Mouse (Mus musculus): Measurements from ENCODE around the gene Cuedc1. TPM values are rescaled to one million over a fixed set of nuclear protein-coding genes. Genes with fewer than 3 reads are reported as not detected.

The Cuedc1 gene
- polyA plus RNA-seq, 1 experiment from 2014 or later = 50.2 TPM

Other genes starting within 250 kb of the Cuedc1 start
- gene Mks1, start 244.8 kb upstream of the Cuedc1 start, polyA plus RNA-seq (2016; fragmentation: Nextera tagmentation; extraction: Ambion mirVana) = 16.5 and 16.7 TPM in 2 replicates
- gene Epx, start 222.5 kb upstream of the Cuedc1 start, polyA plus RNA-seq (2016; fragmentation: Nextera tagmentation; extraction: Ambion mirVana) = 0.14 TPM in 1 of 2 replicates, not detected in the other
- gene Olfr462, start 205.8 kb upstream of the Cuedc1 start, polyA plus RNA-seq (2016; fragmentation: Nextera tagmentation; extraction: Ambion mirVana) = not detected in 2 replicates
- gene Olfr463, start 200.7 kb upstream of the Cuedc1 start, polyA plus RNA-seq (2016; fragmentation: Nextera tagmentation; extraction: Ambion mirVana) = not detected in 2 replicates
- not detected in 2 replicates for gene Olfr464, start 177.1 kb upstream of the Cuedc1 start, polyA plus RNA-seq (2016; fragmentation: Nextera tagmentation; extraction: Ambion mirVana)
- gene Dynll2, start 110.5 kb upstream of the Cuedc1 start, polyA plus RNA-seq (2016; fragmentation: Nextera tagmentation; extraction: Ambion mirVana) = 46.3 and 59.8 TPM in 2 replicates
- gene Srsf1, start 50.7 kb upstream of the Cuedc1 start, polyA plus RNA-seq (2016; fragmentation: Nextera tagmentation; extraction: Ambion mirVana) = 446 and 488 TPM in 2 replicates
- 73.9 and 84.7 TPM in 2 replicates for gene Vezf1, start 29.8 kb upstream of the Cuedc1 start, polyA plus RNA-seq (2016; fragmentation: Nextera tagmentation; extraction: Ambion mirVana)
- gene Mrps23, start 106.3 kb downstream of the Cuedc1 start, polyA plus RNA-seq (2016; fragmentation: Nextera tagmentation; extraction: Ambion mirVana) = 70.1 and 71.6 TPM in 2 replicates
- gene Ccdc182, start 196.0 kb downstream of the Cuedc1 start, polyA plus RNA-seq (2016; fragmentation: Nextera tagmentation; extraction: Ambion mirVana) = 11.4 and 14.5 TPM in 2 replicates